Mouse (Mus musculus): ENCODE measurements around the gene Ceacam18.
"Not testable (repeated sequence)": the region's sequence is repeated elsewhere in the genome, so short reads cannot be mapped to it uniquely, and the experiment has no call there.

Ceacam18 gene

DNA sequence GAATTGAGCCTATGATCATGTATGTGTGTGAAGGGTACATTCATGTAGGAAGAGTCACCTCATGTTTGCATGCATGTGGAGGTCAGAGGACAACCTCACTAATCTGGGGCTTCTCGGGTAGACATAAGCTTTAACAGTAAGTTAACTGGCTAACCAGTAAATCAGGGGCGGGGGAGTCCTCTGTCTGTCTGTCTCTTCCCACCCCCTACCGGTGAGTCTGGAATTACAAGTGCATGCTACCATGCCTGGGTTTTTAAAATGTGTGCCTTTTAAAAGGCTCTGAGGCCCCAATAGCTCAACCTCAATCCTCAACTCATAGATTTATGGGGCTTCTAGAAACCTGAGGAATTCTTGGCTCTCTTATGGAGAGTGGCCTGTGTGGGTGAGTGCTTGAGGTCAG is 34.1 kb downstream of the Ceacam18 start:
- no peak for DNase-seq (ENCODE audit: low spot score)

DNA sequence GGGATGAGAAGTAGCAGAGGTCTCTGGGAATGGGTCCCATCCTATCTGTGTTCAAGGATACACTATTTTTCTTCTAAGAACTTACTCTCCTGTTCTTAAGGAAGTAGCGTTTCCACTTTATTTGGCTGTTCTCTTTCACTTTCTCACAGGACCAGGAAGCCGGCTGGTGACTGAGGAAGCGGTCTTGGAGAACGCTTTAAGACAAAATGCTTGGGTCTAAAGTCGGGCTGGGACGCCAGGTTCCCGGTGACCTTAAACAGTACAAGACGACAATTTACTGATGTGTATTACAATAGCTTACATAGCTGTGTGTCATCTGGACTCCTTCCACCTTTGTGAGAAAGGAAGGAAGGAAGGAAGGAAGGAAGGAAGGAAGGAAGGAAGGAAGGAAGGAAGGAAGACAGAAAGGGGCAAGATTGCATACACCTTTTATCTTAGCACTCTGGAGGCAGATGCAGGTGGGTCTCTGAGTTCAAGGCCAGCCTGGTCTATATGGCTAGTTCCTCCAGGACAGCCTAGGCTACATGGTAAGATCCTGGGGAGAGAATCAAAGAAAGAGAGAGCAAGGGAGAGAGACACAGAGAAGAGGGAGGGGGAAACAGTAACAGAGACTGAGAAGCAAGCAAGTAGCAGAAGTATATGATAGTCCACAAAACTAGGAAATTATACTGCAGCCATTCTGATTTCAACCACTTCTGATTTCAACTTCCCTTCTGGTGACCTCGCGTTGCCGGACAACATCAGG is 36.7 kb downstream of the Ceacam18 start:
- DNase-seq (ENCODE audit: low spot score), result no peak

DNA sequence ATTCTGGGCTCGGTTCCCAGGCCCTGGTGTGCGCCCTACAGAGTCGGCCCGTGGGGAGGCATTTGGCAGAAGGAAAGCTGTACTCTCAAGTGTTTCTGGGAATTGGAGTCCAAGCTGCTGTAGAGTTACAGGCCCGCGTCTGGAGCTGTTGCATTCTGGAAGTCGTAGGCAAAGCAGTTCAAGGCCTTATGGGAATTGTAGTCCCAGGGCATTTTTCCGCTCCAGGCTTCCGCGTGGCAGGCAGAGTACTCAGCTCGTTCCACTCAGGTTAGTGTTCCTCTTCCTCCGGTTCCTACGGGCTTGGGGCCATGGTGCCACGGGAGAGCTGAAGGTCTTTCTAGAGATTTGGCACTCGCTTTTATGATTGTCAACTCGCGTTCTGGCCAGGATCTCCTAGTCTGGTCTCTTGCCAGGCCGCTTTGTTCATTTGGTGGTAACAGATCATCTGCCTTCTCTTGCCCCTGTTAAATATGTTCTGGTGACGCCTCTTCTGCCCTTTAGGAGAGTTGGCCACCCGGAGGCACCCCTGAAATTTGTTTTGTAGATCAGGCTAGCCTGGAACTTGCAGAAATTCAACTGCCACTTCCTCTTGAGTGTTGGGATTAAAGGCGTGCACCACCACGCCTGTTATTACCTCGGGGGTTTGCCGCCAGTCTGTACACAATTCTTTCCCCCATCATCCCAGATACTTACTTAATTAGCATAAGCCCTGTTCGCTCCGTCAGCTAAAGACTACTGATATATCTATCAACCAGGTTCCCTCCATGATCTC is 37.5 kb downstream of the Ceacam18 start, which contains the start of gene Ctu1:
TSS of gene Ctu1 (plus strand) at position 208 of the 772 bp plus-strand sequence.
- DNase-seq (ENCODE audit: low spot score), result peak; percentile 90

DNA sequence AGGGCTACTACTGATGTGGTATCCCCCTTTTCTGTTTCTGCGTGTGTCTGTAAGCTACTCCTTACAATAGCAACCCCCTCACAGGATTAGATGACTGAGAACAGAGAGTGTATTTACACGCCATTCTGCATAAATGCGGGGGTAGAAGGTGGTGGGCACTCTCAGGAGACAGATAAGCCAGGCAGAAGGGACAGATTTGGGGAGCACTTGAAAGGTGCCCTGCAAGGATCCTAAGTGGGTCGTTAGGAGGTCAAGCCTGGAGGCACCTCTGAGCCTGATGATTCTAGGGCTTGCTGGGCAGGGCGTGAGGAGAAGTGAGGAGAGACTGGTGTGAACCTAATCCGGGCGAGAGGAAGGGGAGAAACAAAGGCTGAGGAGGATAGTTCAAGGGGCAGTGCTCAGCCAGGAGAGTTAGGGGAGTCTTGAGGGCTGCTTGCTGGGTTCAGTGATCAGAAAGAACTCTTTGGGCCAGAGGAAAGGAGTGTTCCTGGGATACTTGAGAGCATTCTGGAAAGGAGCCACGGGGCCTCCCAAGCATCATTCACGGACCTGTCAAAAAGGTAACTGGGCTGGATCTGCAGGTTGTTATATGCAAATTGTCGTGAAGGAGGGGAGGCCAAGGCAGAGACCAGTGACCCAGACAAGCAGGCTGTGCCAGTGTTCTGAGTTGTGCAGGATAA is 38.2 kb downstream of the Ceacam18 start:
- DNase-seq (ENCODE audit: low spot score), result peak; percentile 61

DNA sequence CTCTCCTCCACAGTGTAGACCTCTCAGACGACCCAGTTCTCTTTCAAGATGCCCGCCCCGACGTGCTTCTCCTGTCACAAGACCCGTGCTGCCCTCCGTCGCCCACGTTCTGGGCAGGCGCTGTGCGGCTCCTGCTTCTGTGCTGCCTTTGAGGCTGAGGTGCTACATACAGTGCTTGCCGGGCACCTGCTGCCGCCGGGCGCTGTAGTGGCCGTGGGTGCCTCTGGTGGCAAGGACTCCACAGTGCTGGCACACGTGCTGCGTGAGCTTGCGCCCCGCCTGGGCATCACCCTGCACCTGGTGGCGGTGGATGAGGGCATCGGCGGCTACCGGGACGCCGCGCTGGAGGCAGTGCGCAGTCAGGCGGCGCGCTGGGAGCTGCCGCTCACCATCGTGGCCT is 40.6 kb downstream of the Ceacam18 start:
- no peak for DNase-seq (ENCODE audit: low spot score)

DNA sequence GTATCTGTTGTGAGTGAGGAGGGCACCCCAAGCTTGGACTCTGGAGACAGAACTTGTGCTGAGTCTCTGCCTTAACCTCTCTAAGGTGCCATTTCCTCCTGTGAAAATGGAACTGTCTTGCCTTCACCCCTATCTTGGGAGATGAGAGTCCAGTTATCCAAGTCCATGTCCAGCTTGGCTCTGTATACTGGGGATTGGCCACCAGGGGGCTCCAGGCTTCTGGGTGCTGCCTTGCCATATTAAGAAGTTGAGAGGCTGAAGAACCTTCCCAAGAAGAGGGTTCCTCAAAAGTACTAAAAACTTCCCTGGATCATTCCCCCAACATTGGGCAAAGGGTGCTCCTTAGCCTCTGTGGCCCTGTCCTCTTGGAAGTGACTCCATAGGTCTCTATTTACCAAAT is 44.0 kb downstream of the Ceacam18 start:
- DNase-seq (ENCODE audit: low spot score), result peak; percentile 53

DNA sequence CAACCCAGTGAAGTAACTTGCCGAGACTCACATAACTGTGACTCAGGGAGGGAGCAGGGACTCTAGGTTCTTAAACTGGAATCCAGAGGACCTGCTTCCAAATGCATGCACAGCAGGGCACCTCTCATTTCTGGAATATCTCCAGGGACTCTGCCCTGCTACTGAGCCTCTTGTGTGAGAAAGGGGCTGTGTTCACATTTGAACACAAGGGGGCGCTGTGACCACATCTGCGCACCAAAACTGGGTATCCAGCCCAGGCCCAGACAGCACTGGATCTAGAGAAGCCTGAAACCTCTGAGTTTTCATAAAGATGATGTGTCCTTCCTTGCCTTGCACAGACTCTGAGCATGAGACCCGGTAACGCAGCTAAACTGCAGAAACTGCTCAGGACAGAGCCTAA is 46.5 kb downstream of the Ceacam18 start:
- DNase-seq (ENCODE audit: low spot score), result peak; percentile 65

DNA sequence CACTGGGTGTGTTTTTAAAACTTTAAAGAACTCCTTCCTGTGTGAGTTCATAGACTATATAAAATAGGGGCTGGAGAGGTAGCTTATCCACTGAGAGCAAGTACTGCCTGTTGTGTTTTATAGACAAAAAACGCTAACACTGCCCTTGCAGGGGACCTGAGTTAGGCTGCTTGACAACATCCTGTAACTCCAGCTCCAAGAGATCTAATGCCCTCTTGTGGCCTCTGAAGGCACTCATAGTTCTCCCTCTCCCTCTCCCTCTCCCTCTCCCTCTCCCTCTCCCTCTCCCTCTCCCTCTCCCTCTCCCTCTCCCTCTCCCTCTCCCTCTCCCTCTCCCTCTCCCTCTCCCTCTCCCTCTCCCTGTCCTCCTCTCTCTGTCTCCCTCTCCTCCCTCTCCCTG is 48.0 kb downstream of the Ceacam18 start:
- not testable (repeated sequence) for DNase-seq (ENCODE audit: low spot score)

DNA sequence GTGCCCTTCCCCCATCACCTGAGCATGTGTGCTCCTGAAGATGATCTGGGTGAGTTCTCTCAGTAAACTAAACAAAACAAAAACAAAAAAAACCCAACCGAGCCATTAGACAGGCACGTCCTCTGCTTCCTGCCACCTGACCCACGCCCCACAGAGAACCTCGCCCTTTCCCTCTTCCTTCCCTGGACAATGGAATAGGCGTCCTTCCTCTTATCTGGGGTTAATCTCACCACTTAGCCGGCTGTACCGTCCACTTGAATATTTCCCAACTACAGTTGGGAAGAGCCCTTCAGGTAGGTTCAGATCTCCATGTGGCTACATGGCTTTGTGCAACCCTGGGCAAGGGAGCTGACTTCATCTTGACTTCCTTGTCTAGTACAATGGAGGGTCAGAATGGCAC is 50.6 kb downstream of the Ceacam18 start:
- no peak for DNase-seq (ENCODE audit: low spot score)

DNA sequence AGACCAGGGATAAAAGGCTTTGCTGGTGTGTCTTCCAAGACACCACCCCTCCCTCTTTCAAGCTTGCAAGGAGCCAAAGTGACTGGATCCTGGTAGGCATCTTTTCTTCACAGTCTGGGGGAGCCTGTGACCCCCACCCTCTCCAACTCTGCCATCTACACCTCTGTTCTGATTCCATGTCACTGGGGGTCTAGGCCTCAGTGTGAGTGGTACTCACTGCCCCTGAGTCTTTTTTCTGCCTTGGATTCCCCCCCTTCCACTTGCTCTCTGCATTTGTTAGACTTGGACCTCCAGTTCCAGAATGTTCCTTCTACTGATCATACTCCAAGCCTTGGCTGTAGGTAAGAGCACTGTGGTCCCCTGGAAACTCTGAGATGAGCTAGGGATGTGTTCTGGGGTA is 55.6 kb downstream of the Ceacam18 start, which contains the start of gene Klk14:
TSS of gene Klk14 (plus strand) at position 301 of the 400 bp plus-strand sequence.
- no peak for DNase-seq (ENCODE audit: low spot score)

Data from urinary bladder, postnatal 14 days (tissue).